Mouse (Mus musculus) cerebellum, adult 2 months (tissue): ENCODE data around the gene H2-Eb2.

Source experiments
- CTCF ChIP-seq: fragments of 200-500 bp; IDR thresholded peaks from 2 replicates; pipeline ENCODE4 v1.5.1; 2011; ENCODE audit warnings: low read depth, mild to moderate bottlenecking, control low read depth, low read length, moderate library complexity, borderline replicate concordance; ENCODE audit not compliant: insufficient read depth
- POLR2A ChIP-seq: fragments of 200-500 bp; IDR thresholded peaks from 2 replicates; pipeline ENCODE4 v1.6.1; 2011; ENCODE audit warnings: low read length, control low read depth, borderline replicate concordance; ENCODE audit not compliant: insufficient read depth

- no peak for TF ChIP-seq POLR2A
- TF ChIP-seq CTCF, result no peak
Measured at GRCm38 (mm10) chr17:34285371-34285770, 40.1 kb upstream of the H2-Eb2 start.
